Mouse (Mus musculus): Measurements from ENCODE around the gene Myo1b.

The Myo1b gene

DNA sequence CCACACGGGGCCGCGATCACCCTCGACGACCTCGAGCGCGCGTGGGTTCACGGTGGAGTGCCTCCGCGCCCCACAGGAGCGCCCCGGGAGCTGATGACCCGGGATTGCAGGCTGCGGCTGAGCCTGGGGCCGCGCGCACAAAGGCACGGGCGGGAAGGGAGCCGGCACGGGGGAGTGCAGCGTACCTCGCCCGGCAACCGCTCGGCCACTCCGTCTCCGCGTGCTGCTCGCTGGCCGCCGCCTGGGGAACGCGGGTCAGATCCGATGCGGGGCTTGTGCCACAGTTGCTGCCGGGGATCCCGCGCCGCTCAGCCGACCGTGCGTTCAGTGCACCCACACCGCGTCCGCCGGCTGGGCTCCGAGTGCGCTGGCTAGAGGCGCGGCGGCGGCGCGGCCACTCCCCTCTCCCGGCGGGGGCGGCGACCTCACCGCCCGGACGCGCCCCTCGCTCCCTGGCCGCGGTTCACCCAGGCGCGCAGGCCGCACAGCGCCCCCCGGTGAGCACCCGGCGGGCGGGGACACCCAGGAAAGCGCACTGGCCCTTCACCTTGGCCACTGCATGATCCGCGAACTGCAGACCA, at the start of gene Myo1b:
Gene Myo1b (minus strand): TSS at position 496 of the 581 bp plus-strand sequence.
- peak; percentile 62 to 82 for DNase-seq

DNA sequence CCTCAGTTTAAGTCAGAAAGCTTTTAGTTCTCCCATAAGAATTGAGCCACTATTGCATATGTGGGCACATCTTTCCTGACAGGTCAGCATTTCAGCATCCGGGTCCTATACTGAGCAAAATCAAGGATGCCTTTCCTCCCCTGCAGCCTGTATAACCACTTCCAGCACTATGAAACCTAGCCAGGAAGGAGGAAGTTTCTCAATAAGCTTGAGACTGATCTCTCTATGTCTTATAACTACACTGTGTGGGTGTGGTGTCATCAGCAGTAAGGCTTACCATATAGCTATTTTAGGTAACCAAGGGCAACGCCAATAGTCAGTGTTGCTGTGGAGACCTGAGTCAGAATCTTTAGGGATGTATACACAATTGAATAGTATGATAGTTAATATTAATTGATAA, 48.8 kb upstream of the Myo1b start:
- no peak for DNase-seq

DNA sequence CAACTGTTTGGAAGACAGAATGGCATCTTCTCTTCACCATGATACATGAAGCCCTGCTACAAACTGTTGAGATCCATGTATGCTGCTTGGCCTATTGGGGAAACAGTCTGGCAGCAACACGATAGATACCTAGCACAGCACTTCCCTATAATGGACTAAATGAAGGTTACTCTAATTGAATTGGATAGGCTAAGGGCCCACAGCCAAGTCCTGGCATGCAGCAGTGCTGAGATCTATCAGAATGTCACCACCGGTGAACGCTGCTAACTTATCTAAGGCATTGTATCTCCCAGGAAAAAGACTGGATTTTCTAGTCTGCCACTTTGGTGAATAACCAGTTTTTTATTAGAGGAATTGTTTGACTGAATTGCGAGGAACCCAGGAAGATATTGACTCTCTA, 31.2 kb upstream of the Myo1b start:
- no peak for DNase-seq

DNA sequence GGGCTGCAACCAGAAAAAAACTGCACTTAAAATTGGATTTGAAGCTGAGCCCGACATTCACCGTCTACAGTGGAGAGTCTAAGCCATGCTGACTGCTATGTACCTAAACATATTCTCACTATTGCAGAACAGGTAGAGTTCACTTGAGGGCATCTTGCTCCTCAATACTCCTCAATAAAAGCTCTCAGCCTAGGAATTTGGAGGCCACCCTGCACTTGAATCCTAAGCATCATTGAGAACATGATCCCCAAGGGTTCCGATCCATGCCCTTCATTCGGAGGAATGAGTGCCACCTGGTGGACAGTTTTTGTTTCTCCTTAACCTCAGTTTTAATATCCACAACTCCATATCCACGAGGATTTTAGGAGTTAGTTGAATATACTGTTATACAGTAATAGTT, 28.9 kb upstream of the Myo1b start:
- peak; percentile 25 to 69 for DNase-seq

DNA sequence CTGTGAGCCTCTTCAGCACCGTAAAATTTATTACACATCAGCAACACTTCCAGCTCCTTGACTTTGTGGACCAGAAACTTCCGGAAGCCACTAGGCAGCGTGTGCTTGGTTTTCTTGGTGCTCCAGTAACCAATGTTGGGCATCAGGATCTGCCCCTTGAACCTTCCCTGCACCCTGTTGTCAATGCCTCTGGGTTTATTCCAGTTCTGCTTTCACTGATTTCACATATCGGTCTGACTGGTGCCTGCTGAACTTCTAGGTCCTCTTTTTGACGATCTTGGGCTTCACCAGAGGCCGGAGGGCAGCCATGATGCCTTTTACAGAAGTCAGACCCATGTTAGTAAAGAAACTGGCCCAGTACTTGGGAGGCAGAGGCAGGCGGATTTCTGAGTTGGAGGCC, 22.5 kb upstream of the Myo1b start:
- no peak for DNase-seq

DNA sequence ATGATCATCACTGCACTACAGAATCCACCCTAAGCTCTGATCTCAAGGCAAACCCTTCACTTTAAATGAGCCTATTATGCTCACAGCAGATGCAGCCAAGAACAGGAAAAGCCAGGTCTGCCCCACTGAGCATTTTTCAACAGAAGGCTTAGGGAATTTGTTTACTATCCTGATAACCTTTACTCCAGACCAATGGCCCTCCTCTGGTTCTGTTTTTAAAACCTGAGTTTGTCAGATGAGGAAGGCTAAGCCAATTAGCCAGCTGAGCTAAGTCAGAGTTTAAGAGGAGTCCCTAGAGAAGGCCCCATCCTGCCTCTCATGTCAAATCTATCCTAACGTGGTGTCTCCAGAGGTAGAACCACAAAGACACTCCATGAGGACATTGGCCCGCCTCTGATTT, 19.1 kb upstream of the Myo1b start:
- no peak for DNase-seq

DNA sequence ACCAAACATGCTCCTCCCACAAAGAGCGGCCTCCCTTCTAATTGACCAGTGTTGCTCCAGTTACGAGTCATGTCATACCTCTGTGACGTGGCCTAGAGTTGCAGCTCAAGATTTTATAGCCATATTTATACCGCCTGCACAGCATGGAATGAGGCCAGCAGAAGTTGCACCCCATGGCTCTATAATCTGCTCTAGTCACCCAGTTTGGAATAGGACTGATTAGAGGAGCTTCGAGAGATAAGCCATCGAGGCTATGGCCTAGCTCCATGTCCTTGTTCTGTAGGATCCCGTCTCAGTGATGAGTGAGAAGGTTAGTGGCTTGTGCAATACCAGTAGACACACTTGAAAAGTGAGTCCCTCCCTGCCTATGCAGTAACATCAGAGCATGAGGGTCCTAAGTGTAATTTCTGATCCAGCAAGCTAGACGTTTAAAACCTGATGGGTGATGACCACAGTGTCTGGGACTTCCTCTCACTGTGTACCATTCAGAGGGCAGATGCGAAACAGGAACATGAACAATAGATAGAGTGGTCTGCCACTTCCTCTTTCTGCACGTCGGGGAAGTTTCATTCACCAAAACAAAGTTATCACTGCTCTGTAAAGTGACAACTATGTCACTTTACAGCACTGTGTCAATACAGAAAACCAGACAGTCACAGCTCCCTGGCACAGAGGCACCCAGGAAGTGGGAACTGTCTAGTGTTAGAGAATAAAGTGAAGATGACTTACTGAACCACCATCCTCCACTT, 18.5 kb upstream of the Myo1b start:
- DNase-seq = no peak

DNA sequence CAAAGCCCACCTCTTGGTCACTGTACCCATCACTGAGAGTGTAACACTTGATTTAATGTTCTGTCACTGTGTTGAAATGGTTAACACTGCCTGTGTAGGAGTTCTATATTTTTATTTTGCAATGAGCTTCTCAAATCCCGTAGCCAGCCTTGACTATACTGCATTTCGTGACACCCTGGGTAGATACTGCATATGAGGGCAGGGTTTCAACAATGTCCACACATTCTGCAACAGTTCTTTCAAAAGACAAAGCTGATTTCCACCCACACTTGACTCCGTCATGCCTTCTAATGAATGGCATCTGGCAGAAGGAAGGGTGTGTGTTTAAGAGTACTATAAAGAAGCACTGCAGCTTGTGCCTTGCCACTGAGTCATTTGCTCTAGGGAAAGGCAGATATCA, 17.0 kb upstream of the Myo1b start:
- DNase-seq = no peak

DNA sequence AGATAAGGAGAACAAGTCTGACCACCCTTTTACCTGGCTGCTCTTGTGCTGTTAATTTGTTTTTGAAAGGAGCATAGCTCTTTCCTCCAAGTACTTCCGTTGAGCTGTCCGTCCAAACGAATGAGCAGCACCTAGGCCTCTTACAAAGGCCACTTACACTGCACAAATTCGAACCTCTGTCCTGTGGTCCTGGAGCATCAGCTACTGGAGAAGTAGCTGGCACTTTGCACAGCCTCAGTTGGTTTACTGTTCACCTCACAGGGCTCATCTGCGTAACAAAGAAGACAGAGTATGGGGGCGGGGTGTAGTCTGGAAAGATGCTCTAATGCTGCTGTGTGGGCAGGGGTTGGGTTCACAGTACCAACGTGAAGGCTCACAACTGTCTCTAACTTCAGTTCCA, 15.7 kb upstream of the Myo1b start:
- DNase-seq = no peak

DNA sequence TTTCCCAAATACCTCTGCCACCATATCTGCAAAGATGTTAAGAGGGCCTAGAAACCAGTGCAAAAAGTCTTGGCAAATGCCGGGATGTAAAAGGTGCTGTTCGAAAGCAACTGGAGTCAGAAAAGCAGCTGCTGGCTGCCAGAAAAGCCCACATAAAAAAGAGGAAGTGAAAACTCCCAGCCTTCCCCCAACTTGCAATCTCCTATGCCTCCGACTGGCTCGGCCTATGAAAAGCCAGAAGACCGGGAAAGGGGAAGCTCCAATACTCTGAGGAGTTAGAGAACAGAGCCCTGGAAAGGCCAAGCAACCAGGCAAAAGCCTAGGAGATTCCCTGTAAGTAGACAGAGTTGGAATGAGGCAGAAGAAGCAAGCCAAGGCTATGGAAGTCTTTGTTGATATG, 14.7 kb upstream of the Myo1b start:
- no peak for DNase-seq

DNA sequence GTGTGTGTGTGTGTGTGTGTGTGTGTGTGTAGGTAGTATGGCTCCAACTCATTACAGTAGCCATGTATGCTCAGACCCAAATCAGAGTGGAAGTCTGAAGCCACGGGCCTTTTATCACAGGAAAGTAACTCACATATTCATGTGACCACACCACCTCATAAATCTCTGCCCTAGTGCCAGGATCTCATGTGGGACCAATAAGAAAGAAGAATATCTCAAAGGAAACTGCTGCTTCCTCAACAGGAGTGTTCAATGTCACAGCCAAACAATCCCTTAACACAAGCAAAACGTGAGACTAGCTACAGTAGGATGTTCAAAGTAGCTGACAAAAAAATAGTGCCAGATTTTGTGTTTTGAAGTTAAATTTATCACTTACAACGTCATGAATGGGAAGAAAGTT, 13.7 kb upstream of the Myo1b start:
- no peak for DNase-seq

DNA sequence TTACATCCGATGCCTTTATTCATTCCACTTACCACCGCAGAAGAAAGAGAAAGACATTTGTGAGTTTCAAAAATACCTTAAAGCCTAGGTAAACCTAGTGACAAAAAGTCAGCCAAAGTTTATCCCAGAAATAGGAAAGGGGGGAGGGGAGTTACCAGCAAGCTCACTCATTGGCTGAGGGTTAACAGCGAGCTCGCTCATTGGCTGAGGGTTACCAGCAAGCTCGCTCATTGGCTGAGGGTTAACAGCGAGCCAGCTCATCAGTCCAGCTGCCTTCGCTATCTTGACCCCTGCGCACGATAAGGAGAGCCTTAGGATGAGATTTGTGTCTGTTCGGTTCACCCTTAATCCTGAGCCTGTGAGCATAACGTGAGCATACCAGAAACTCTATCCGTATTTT, 6.9 kb upstream of the Myo1b start:
- DNase-seq = no peak

DNA sequence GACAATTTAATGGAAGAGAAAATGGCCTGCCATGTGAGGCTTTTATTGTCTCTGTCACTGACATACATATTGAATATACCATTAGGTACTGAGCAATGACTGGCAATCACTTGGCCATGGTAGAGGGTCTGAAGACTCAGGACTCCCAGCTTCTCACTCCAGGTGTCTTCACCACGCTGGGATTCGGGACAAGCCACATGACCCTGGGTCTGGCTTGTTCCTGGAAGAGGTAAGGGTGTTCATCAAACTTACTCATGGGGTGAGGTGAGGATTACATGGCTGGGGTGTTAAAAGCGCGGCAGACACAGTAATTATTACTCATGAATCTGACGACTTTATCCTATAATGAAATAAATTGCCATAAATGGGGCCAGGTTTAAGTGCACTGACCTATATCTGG, 405 bp upstream of the Myo1b start:
- no peak for DNase-seq

DNA sequence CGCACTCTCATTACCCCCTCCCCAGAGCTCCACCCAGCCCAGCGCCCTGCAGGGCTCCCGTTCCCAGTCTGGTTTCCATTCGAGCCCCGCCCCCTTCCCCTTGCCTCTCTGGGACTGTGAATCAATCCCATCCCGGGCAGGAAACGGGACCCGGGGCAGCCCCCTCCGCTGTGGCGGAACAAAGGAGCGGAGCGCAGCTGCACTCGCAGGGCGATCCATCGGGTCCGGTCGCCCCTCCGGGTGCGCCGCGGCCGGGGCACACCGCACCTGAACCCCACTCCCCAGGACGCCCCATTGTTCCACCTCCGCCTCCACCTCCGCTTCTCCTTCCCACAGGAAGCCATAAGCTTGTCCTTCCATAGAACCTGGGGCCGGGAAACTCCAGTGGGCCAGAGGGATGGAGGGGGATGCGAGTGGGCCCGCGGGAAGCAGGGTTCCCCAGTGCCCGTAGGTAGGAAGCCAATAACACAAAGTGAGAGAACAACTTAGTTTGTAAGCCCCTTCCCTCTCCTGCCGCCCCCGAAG, 758 bp downstream of the Myo1b start:
- peak; percentile 86 to 90 for DNase-seq

DNA sequence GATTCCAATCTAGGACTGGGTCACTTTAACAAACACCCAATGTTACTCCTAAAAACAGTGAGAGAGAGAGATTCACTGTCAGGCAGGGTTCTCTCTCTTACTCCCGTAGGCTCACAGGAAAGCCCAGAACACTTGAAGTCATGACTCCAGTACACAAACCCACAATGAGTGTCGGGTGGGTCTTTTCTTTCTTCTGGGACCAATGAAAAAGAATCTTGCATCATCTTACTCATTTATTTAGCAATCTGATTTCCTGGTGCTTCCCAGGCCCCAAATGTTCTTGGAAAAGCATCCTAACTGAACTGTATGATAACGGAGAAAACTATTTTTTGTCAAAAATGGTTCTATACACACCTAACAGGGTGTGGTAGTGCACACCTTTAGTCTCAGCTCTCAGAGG, 1.8 kb downstream of the Myo1b start:
- no peak for DNase-seq

DNA sequence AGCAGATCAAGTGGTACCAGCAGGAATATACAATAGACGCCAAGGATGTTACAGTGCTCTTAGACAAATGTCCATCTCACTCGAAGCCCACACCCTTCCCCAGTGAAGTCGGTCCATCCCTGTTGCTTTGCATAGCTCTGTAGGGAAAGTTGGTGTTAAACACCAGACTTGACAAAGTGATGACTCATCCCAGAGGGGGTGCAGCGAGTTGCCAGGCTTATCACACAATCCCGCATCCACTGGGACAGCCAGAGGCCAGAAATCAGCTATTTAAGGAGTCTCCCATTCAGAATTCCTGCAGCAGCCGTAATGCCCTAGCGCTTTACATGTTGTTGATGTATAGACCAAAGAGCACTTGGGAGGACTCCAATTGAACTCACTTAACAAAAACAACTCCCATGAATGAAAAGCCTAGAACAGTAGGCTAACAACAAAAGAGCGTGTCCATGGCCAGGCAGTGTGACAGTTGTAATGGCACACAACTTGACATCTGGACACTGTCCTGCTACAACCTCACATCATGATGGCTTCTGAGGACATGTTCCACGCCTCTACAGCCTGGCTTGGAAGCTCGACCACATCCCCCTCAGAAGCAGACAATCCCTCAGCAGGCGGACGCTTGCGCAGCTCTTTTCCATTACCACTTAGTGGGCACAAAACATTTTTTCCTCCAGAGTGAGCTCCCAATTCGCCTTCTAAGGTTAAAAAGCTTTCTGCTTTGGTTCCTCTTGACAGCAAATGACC, 2.6 kb downstream of the Myo1b start:
- peak in 1 of 2 experiments; percentile 13 for DNase-seq

DNA sequence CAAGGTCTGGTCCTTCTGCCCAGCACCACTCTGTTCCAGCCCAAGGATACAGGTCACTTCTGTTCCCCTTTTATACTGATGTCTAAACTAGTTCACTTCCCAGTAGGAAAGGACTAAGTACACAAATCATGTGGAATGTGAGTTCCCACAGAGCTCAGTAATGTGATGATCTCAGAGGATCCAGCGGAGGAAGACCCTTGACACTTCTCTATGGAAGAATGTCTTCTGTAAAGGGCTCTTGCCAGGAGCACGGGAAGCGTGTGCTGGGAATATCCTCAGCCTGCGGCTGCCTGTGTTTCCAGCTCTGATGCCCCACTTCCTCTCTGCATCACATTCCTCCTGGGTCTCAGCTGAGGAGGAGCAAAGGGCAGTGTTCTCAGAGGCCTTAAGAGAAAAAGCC, 4.5 kb downstream of the Myo1b start:
- DNase-seq = peak; percentile 59 to 70

DNA sequence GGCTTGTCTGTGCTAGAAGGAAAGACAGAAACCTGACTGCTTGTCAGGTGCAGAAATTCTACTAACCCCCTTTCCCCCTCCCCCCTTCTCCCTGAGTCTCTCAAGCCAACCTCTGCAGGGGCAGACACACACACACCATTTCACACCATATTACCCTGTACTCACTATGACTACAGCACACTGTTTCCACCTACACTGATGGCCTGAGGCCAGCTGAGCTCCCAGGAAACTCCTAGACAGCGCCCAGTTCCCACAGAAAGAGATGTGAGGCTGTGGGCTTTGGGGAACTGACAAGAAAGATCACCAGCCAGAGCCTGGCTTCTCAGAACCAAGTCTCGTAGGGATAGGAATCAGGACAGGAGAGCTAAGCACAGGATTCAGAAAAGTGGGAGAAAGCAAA, 6.7 kb downstream of the Myo1b start:
- no peak for DNase-seq

DNA sequence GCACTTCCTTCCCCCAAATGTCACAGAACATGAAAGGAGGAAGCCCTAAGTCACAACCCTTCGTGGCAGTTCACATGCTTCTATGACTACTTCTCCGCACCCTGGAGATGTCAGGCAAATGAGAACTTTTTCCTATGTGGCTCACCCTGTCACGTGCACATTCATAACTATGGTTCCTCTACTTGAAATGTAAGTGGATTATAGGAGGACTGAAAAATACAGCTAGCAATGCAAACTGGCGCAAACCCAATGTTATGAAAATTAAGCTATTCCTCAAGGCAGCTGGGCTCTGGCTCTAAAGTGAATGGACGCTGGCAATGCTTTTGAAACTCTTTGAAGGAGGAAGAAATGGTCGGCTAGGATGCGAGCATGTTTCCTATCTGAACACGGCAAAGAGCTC, 8.1 kb downstream of the Myo1b start:
- DNase-seq = no peak

DNA sequence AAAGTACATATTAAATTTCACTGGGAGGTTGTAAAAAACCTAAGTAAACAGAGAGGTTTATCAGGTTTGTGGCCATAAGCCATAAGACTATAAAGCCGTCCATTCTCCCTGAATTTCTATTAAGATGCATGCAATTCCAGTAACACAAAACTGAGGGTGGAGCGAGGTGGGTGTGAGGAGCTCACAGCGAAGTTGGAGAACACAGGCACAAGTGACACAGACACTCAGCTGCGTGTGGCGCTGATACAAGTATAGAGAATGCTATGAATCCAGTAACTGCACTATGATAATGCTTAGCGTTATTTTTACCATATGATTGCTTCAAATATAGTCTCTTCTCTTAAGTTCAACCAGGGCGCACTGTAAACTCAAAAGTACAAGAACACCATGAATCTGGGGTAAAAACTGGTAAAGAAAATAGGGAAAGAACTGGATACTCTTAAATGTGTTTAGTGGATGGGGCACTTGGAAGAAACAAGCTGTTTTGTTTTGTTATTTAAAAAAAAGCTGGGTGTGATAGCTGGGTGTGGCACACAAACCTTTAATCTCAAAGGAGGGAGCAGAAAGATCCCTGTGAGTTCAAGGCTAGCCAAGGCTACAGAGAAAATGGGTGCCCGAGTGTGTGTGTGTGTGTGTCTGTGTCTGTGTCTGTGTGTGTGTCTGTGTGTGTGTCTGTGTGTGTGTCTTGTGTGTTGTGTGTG, 9.5 kb downstream of the Myo1b start:
- DNase-seq = no peak

DNA sequence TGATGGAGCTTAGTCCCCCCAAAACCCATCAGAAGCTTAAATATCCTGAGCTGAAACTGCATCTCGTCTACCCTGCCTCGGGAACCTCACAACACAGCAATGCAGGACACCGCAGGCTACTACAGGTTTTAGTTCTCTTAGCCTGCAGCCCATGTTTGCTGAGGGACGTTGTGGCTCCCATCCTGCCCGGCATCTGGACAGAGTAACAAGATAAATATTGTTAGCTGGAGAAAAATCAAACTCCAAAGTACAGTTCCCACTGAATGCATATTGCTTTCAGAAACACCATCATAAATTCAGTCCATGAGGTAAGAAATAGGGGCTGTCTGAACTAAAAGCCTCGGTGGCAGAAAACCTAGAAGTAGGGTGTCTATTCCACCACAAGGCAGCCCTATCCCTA, 10.8 kb downstream of the Myo1b start:
- DNase-seq = no peak

DNA sequence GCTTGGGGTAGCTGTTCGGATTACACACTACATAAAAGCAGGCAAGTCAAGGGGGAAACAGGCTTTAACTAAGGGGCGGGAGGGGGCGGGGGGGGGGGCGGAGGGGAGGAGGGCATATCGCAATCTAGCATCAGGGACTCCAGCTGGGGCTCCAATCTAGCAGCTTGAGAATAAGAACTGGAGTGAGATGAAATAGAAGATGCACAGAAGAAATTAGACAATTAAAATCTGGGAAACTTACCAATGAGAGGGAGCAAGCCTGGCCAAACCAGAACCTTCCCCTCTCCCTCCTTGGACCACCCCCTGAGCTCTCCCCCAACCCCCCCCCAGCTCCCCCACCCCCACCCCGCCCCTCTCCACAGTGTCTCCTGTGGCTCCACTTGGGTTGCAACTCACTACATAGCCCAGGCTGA, 18.7 kb downstream of the Myo1b start:
- DNase-seq = no peak

DNA sequence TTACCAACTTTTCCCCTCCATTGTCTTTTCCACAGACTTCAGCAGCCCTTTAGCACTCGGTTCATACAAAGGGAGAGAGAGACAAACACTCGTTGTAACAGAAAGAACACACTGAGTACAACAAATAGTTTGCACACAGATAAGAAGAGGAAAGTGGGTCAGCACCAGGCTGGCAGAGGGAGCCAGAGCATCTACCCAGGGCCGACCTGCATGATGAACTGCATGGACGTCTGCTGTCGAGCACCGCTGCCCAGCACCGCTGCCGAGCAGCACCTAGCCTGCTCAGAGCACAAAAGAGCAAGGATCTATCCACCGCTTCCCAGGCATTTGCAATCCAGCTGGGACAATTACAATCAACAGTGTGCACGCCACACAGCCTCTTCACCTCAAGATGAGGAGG, 19.9 kb downstream of the Myo1b start:
- no peak for DNase-seq
